Mouse (Mus musculus): ENCODE measurements around the gene Ylpm1.

The Ylpm1 gene

GRCm38 (mm10) chr12:84996083-84996496 is at the start of gene Ylpm1:
Gene Ylpm1, plus strand, starts transcription at chr12:84996321.
- DNase-seq (ENCODE audit: low spot score in 2 of 2): peak; percentile 94 to 96

GRCm38 (mm10) chr12:84947894-84948583 is 48.1 kb upstream of the Ylpm1 start:
- DNase-seq (ENCODE audit: low spot score in 2 of 2): no peak

- DNase-seq (ENCODE audit: low spot score in 2 of 2): no peak
Measured at GRCm38 (mm10) chr12:84948584-84949285, 47.4 kb upstream of the Ylpm1 start.

GRCm38 (mm10) chr12:84950763-84951162 is 45.4 kb upstream of the Ylpm1 start:
- no peak for DNase-seq (ENCODE audit: low spot score in 2 of 2)

GRCm38 (mm10) chr12:84951531-84951930 is 44.6 kb upstream of the Ylpm1 start:
- no peak for DNase-seq (ENCODE audit: low spot score in 2 of 2)

- no peak for DNase-seq (ENCODE audit: low spot score in 2 of 2)
Measured at GRCm38 (mm10) chr12:84952351-84952750, 43.8 kb upstream of the Ylpm1 start.

GRCm38 (mm10) chr12:84956317-84956716 is 39.8 kb upstream of the Ylpm1 start:
- DNase-seq (ENCODE audit: low spot score in 2 of 2): no peak

GRCm38 (mm10) chr12:84958794-84959356 is 37.2 kb upstream of the Ylpm1 start:
- no peak for DNase-seq (ENCODE audit: low spot score in 2 of 2)

GRCm38 (mm10) chr12:84962606-84963005 is 33.5 kb upstream of the Ylpm1 start:
- DNase-seq (ENCODE audit: low spot score in 2 of 2): peak; percentile 47 to 55

- DNase-seq (ENCODE audit: low spot score in 2 of 2): peak; percentile 31 to 33
Measured at GRCm38 (mm10) chr12:84968831-84969655, 27.1 kb upstream of the Ylpm1 start.

- DNase-seq (ENCODE audit: low spot score in 2 of 2): peak; percentile 40 to 57
Measured at GRCm38 (mm10) chr12:84969656-84970427, 26.3 kb upstream of the Ylpm1 start.

GRCm38 (mm10) chr12:84970428-84971096 is 25.6 kb upstream of the Ylpm1 start, which contains the start of the genes Fcf1 and Arel1:
Gene Fcf1, plus strand, starts transcription at chr12:84970897.
Gene Arel1, minus strand, starts transcription at chr12:84970900.
- peak; percentile 88 to 96 for DNase-seq (ENCODE audit: low spot score in 2 of 2)

- no peak for DNase-seq (ENCODE audit: low spot score in 2 of 2)
Measured at GRCm38 (mm10) chr12:84979264-84979862, 16.8 kb upstream of the Ylpm1 start.

GRCm38 (mm10) chr12:84989456-84989855 is 6.7 kb upstream of the Ylpm1 start:
- DNase-seq (ENCODE audit: low spot score in 2 of 2): no peak

GRCm38 (mm10) chr12:84995112-84995761 is 884 bp upstream of the Ylpm1 start:
- peak in 1 of 2 experiments; percentile 13 for DNase-seq (ENCODE audit: low spot score in 2 of 2)

- peak in 1 of 2 experiments; percentile 78 for DNase-seq (ENCODE audit: low spot score in 2 of 2)
Measured at GRCm38 (mm10) chr12:84996501-84997398, 629 bp downstream of the Ylpm1 start.

GRCm38 (mm10) chr12:84999053-84999452 is 2.9 kb downstream of the Ylpm1 start:
- no peak for DNase-seq (ENCODE audit: low spot score in 2 of 2)

- no peak for DNase-seq (ENCODE audit: low spot score in 2 of 2)
Measured at GRCm38 (mm10) chr12:85006206-85006605, 10.1 kb downstream of the Ylpm1 start.

Measured in spleen, postnatal 10 days (tissue).